Mouse (Mus musculus) embryonic fibroblast, embryonic 13.5 days (primary cell): ENCODE measurements around the gene Kcnk3.

Source experiments
- CTCF ChIP-seq: IDR thresholded peaks from 2 replicates; pipeline ENCODE4 v1.5.1; 2011; ENCODE audit warnings: mild to moderate bottlenecking, control low read depth, low read length, moderate library complexity, borderline replicate concordance; ENCODE audit not compliant: insufficient read depth
- POLR2A ChIP-seq: IDR thresholded peaks from 2 replicates; pipeline ENCODE4 v1.6.1; 2011; ENCODE audit warnings: low read depth, mild to moderate bottlenecking, control low read depth, low read length, moderate library complexity

DNA sequence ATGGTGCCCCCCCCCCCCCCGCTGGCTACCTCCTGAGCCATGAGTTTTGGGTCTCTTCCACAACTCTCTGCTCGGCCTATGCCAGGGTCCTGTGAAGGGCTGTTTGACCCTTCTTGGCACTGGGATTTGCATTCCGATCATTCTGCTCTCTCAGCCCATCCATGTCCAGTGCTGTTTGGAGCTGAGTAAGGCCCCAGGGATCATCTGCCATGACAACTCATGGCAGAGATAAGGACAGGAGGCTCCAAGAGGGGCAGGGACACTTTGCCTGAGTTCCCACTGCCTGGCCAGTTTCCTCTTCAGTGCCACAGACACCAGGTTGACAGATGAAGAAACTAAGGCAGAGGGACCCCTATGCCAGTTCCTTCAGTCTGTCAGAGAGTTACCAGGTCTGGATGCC lies 1.4 kb upstream of the Kcnk3 start:
- TF ChIP-seq POLR2A, result no peak
- TF ChIP-seq CTCF, result no peak
